Mouse (Mus musculus): Measurements from ENCODE around the gene Pik3r2. TPM values are rescaled to one million over a fixed set of nuclear protein-coding genes. Genes with fewer than 3 reads are reported as not detected.

The Pik3r2 gene
- polyA plus RNA-seq, 1 experiment from 2014 or later: 28.0 TPM

- H3K36me3 ChIP-seq: peaks cover 39% of the 10 kb centered on the region
- no peak overlapping the region for H3K27ac ChIP-seq
- no peaks in the 10 kb centered on the region for H3K9me3 ChIP-seq (replicated peaks)
- no peaks in the 10 kb centered on the region for H3K27me3 ChIP-seq
- peaks cover 38% of the 10 kb centered on the region for H3K4me1 ChIP-seq (replicated peaks)
- H3K4me3 ChIP-seq: no peak overlapping the region
- ATAC-seq (replicated peaks; ENCODE audit: insufficient number of reproducible peaks, insufficient read depth, low FRiP score, low read depth): no peak
- no peak overlapping the region for H3K4me2 ChIP-seq
- WGBS: 93% methylated on average over 13 of the region's 13 CpGs
- no peak overlapping the region for H3K9ac ChIP-seq
Measured at GRCm38 (mm10) chr8:70772075-70772474, 4.4 kb downstream of the Pik3r2 start.

DNA sequence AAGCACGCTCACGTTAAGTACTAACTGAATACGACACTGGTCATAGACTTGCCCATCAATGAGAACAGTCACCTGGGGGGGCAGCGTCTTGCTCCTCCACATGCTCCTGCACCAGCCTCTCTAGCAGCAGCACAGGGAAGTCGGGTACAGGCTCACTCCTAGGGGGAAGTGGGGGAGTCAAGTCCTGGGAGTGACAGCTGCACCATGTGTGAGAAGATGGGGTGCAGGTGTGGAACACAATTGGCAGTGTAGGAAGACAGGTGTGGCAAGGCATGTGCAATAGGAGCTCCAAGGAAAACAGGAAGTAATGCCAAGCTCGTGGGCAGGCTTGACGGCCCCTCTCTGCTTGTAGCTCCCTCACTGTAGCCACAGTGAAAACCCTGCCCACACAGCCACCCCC, 5.3 kb downstream of the Pik3r2 start:
- no peak for ATAC-seq (replicated peaks; ENCODE audit: insufficient number of reproducible peaks, insufficient read depth, low FRiP score, low read depth)
- H3K9ac ChIP-seq: no peak overlapping the region
- 80% methylated on average over 7 of the region's 7 CpGs for WGBS

DNA sequence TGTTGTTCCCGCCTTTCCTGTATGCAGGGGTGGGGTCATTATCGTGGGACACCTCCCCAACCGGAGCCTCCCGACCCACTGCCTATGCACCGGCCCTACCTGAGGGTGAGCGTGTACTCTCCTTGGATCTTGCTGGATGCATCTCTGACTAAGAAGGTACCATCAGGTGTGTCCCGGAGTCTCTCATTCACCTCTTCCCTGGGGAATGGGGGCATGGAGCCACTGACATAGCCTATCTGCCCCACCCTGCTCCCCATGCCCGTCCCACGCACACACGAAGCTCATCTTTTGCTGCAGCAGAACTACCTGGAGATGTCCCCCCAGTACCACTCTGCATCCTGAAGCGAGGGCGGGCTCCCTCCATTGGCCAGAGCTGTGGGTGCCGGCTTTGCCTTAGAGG, 5.8 kb downstream of the Pik3r2 start:
- no peak for ATAC-seq (replicated peaks; ENCODE audit: insufficient number of reproducible peaks, insufficient read depth, low FRiP score, low read depth)
- H3K4me2 ChIP-seq: no peak overlapping the region
- no peaks in the 10 kb centered on the region for H3K27me3 ChIP-seq
- H3K27ac ChIP-seq: no peak overlapping the region
- no peaks in the 10 kb centered on the region for H3K9me3 ChIP-seq (replicated peaks)
- H3K36me3 ChIP-seq: peaks cover 39% of the 10 kb centered on the region
- peaks cover 46% of the 10 kb centered on the region for H3K4me1 ChIP-seq (replicated peaks)
- 95% methylated on average over 13 of the region's 13 CpGs for WGBS
- H3K4me3 ChIP-seq: no peak overlapping the region
- no peak overlapping the region for H3K9ac ChIP-seq

More for the DNA sequence above, 5.3 kb downstream of the Pik3r2 start:
- H3K27me3 ChIP-seq: no peaks in the 10 kb centered on the region
- no peaks in the 10 kb centered on the region for H3K9me3 ChIP-seq (replicated peaks)
- peaks cover 46% of the 10 kb centered on the region for H3K4me1 ChIP-seq (replicated peaks)
- H3K4me2 ChIP-seq: no peak overlapping the region
- peaks cover 39% of the 10 kb centered on the region for H3K36me3 ChIP-seq
- H3K27ac ChIP-seq: no peak overlapping the region
- H3K4me3 ChIP-seq: no peak overlapping the region

- H3K4me1 ChIP-seq (replicated peaks): peaks cover 42% of the 10 kb centered on the region
- peaks cover 39% of the 10 kb centered on the region for H3K36me3 ChIP-seq
- H3K9me3 ChIP-seq (replicated peaks): no peaks in the 10 kb centered on the region
- H3K4me2 ChIP-seq: no peak overlapping the region
- WGBS: 69% methylated on average over 12 of the region's 12 CpGs
- H3K9ac ChIP-seq: no peak overlapping the region
- no peak for ATAC-seq (replicated peaks; ENCODE audit: insufficient number of reproducible peaks, insufficient read depth, low FRiP score, low read depth)
- no peaks in the 10 kb centered on the region for H3K27me3 ChIP-seq
- no peak overlapping the region for H3K4me3 ChIP-seq
- H3K27ac ChIP-seq: no peak overlapping the region
Measured at GRCm38 (mm10) chr8:70769858-70770257, 6.7 kb downstream of the Pik3r2 start.

GRCm38 (mm10) chr8:70769359-70769758, 7.2 kb downstream of the Pik3r2 start:
- ATAC-seq (replicated peaks; ENCODE audit: insufficient number of reproducible peaks, insufficient read depth, low FRiP score, low read depth): peak; percentile 47
- WGBS: 4% methylated on average over 26 of the region's 26 CpGs

GRCm38 (mm10) chr8:70768956-70769355, 7.6 kb downstream of the Pik3r2 start:
- Histone ChIP-seq H3K27me3 (no peaks in the 10 kb centered on the region), H3K4me1 (replicated peaks) (peaks cover 33% of the 10 kb centered on the region), H3K27ac (no peak overlapping the region), H3K4me2 (no peak overlapping the region), H3K4me3 (no peak overlapping the region), H3K9ac (no peak overlapping the region), H3K36me3 (peaks cover 35% of the 10 kb centered on the region), H3K9me3 (replicated peaks) (no peaks in the 10 kb centered on the region)
- whole genome bisulfite sequencing: 78% methylated on average over 16 of the region's 16 CpGs
- ATAC-seq (replicated peaks; ENCODE audit: insufficient number of reproducible peaks, insufficient read depth, low FRiP score, low read depth): no peak

More at GRCm38 (mm10) chr8:70769359-70769758, 7.2 kb downstream of the Pik3r2 start:
- no peaks in the 10 kb centered on the region for H3K9me3 ChIP-seq (replicated peaks)
- no peaks in the 10 kb centered on the region for H3K27me3 ChIP-seq
- no peak overlapping the region for H3K4me2 ChIP-seq
- peaks cover 37% of the 10 kb centered on the region for H3K4me1 ChIP-seq (replicated peaks)
- no peak overlapping the region for H3K27ac ChIP-seq
- peaks cover 38% of the 10 kb centered on the region for H3K36me3 ChIP-seq
- H3K9ac ChIP-seq: no peak overlapping the region
- H3K4me3 ChIP-seq: no peak overlapping the region

GRCm38 (mm10) chr8:70768231-70768776, 8.2 kb downstream of the Pik3r2 start:
- Histone ChIP-seq H3K9me3 (replicated peaks) (no peaks in the 10 kb centered on the region), H3K4me3 (no peak overlapping the region), H3K9ac (no peak overlapping the region), H3K36me3 (peaks cover 35% of the 10 kb centered on the region), H3K4me2 (no peak overlapping the region), H3K27me3 (no peaks in the 10 kb centered on the region), H3K4me1 (replicated peaks) (peaks cover 27% of the 10 kb centered on the region), H3K27ac (no peak overlapping the region)
- ATAC-seq (replicated peaks; ENCODE audit: insufficient number of reproducible peaks, insufficient read depth, low FRiP score, low read depth): no peak
- 89% methylated on average over 32 of the region's 32 CpGs for WGBS

- H3K4me1 ChIP-seq (replicated peaks): peaks cover 24% of the 10 kb centered on the region
- H3K36me3 ChIP-seq: peaks cover 35% of the 10 kb centered on the region
- no peaks in the 10 kb centered on the region for H3K27me3 ChIP-seq
- ATAC-seq (replicated peaks; ENCODE audit: insufficient number of reproducible peaks, insufficient read depth, low FRiP score, low read depth): no peak
- WGBS: 77% methylated on average over 6 of the region's 6 CpGs
- no peak overlapping the region for H3K27ac ChIP-seq
- no peak overlapping the region for H3K9ac ChIP-seq
- no peak overlapping the region for H3K4me3 ChIP-seq
- 0 out of 2 replicates have a peak overlapping the region, but pooled peaks have one; percentile 11 for H3K4me2 ChIP-seq
- no peaks in the 10 kb centered on the region for H3K9me3 ChIP-seq (replicated peaks)
Measured at GRCm38 (mm10) chr8:70767503-70767902, 9.0 kb downstream of the Pik3r2 start.

- peak overlapping the region; percentile 52 for H3K4me3 ChIP-seq
- H3K9me3 ChIP-seq (replicated peaks): no peaks in the 10 kb centered on the region
- ATAC-seq (replicated peaks; ENCODE audit: insufficient number of reproducible peaks, insufficient read depth, low FRiP score, low read depth): peak; percentile 37
- peak overlapping the region; percentile 65 for H3K9ac ChIP-seq
- H3K27ac ChIP-seq: peak overlapping the region; percentile 45; the same call in 1 of the 2 replicates
- H3K4me2 ChIP-seq: peak overlapping the region; percentile 92
- H3K27me3 ChIP-seq: no peaks in the 10 kb centered on the region
- 10% methylated on average over 21 of the region's 21 CpGs for WGBS
- peaks cover 24% of the 10 kb centered on the region for H3K4me1 ChIP-seq (replicated peaks)
- peaks cover 30% of the 10 kb centered on the region for H3K36me3 ChIP-seq
Measured at GRCm38 (mm10) chr8:70766571-70767440, 9.7 kb downstream of the Pik3r2 start.

DNA sequence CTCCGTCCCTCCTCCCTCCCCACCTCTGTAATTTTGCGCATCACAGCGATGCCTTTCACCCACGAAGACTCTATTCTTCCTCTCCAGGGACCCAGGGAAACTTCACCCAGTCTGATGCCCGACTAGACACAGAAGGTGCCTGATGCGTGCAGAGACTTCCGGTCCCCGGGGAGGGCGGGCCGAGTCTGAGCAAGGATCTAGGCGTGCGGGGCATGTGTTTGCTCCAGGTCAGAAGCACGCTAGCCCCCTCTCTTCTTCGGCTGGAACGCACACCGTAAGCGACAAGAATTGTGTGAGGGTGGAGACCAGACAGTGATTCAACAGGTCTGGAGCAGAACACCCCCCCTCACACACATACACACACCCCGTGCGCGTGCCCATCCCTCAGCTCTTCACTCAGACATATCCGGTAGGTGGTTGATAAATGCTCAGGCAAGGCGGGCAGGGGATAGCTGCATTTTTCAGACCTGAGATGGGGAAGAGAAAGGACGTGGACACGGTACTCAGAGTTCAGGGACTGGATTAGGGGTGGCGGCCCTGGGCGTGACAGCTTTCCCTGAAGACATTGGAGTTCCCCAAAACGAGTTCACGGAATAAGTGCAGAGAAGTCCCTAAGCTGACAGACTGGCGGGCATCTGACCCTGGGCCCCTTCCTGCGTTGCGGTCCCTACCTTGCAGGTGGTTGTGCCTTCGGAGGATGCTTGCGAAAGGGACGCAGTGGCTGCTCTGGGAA, 10.5 kb downstream of the Pik3r2 start:
- peak overlapping the region; percentile 52 for H3K4me3 ChIP-seq
- ATAC-seq (replicated peaks; ENCODE audit: insufficient number of reproducible peaks, insufficient read depth, low FRiP score, low read depth): 0 out of 2 replicates have a peak, but pooled peaks have one; percentile 8
- H3K36me3 ChIP-seq: peaks cover 23% of the 10 kb centered on the region
- no peaks in the 10 kb centered on the region for H3K27me3 ChIP-seq
- WGBS: 2% methylated on average over 34 of the region's 34 CpGs
- H3K9me3 ChIP-seq (replicated peaks): no peaks in the 10 kb centered on the region
- peaks cover 30% of the 10 kb centered on the region for H3K4me1 ChIP-seq (replicated peaks)
- H3K4me2 ChIP-seq: peak overlapping the region; percentile 92
- H3K9ac ChIP-seq: peak overlapping the region; percentile 65
- H3K27ac ChIP-seq: peak overlapping the region; percentile 45; the same call in 1 of the 2 replicates

- Histone ChIP-seq H3K4me2 (peak overlapping the region; percentile 92), H3K9ac (0 out of 2 replicates have a peak overlapping the region, but pooled peaks have one; percentile 65), H3K27me3 (no peaks in the 10 kb centered on the region), H3K9me3 (replicated peaks) (no peaks in the 10 kb centered on the region), H3K27ac (0 out of 2 replicates have a peak overlapping the region, but pooled peaks have one; percentile 45), H3K4me3 (peak overlapping the region; percentile 52), H3K36me3 (peaks cover 16% of the 10 kb centered on the region), H3K4me1 (replicated peaks) (peaks cover 31% of the 10 kb centered on the region)
- WGBS: 65% methylated on average over 9 of the region's 9 CpGs
- ATAC-seq (replicated peaks; ENCODE audit: insufficient number of reproducible peaks, insufficient read depth, low FRiP score, low read depth): no peak
Measured at GRCm38 (mm10) chr8:70765329-70765728, 11.2 kb downstream of the Pik3r2 start.
